Mouse (Mus musculus): ENCODE data around the gene Soat2.

Gene Soat2

GRCm38 (mm10) chr15:102191699-102192098 lies 41.4 kb downstream of the Soat2 start:
- DNase-seq (ENCODE audit: low spot score in 2 of 2) = no peak

GRCm38 (mm10) chr15:102192271-102192812 lies 42.0 kb downstream of the Soat2 start:
- no peak for DNase-seq (ENCODE audit: low spot score in 2 of 2)

- DNase-seq (ENCODE audit: low spot score in 2 of 2) = no peak
These were observed 42.6 kb downstream of the Soat2 start for GRCm38 (mm10) chr15:102192820-102193386.

- no peak for DNase-seq (ENCODE audit: low spot score in 2 of 2)
These were observed 43.3 kb downstream of the Soat2 start for GRCm38 (mm10) chr15:102193652-102194051.

GRCm38 (mm10) chr15:102194439-102194838 lies 44.1 kb downstream of the Soat2 start:
- DNase-seq (ENCODE audit: low spot score in 2 of 2) = no peak

GRCm38 (mm10) chr15:102195373-102195772 lies 45.0 kb downstream of the Soat2 start:
- DNase-seq (ENCODE audit: low spot score in 2 of 2) = no peak

- DNase-seq (ENCODE audit: low spot score in 2 of 2) = no peak
These were observed 48.5 kb downstream of the Soat2 start for GRCm38 (mm10) chr15:102198841-102199240.

GRCm38 (mm10) chr15:102202971-102203834 lies 52.9 kb downstream of the Soat2 start, which contains the start of gene Zfp740:
TSS of gene Zfp740 (plus strand) at chr15:102203249.
- peak; percentile 91 to 93 for DNase-seq (ENCODE audit: low spot score in 2 of 2)

GRCm38 (mm10) chr15:102203835-102204381 lies 53.6 kb downstream of the Soat2 start:
- DNase-seq (ENCODE audit: low spot score in 2 of 2) = peak; percentile 71 to 75

GRCm38 (mm10) chr15:102204674-102205505 lies 54.6 kb downstream of the Soat2 start, which contains the start of gene Csad:
TSS of gene Csad (minus strand) at chr15:102204724.
- DNase-seq (ENCODE audit: low spot score in 2 of 2) = no peak

- peak; percentile 39 to 40 for DNase-seq (ENCODE audit: low spot score in 2 of 2)
These were observed 55.5 kb downstream of the Soat2 start for GRCm38 (mm10) chr15:102205779-102206178.

- no peak for DNase-seq (ENCODE audit: low spot score in 2 of 2)
These were observed 57.0 kb downstream of the Soat2 start for GRCm38 (mm10) chr15:102207351-102207750.

- no peak for DNase-seq (ENCODE audit: low spot score in 2 of 2)
These were observed 57.8 kb downstream of the Soat2 start for GRCm38 (mm10) chr15:102208092-102208561.

- DNase-seq (ENCODE audit: low spot score in 2 of 2) = no peak
These were observed 58.8 kb downstream of the Soat2 start for GRCm38 (mm10) chr15:102209114-102209513.

GRCm38 (mm10) chr15:102210816-102211215 lies 60.5 kb downstream of the Soat2 start:
- no peak for DNase-seq (ENCODE audit: low spot score in 2 of 2)

- DNase-seq (ENCODE audit: low spot score in 2 of 2) = no peak
These were observed 61.6 kb downstream of the Soat2 start for GRCm38 (mm10) chr15:102211895-102212294.
